Mouse (Mus musculus): Measurements from ENCODE around the gene Kif3b. TPM values are rescaled to one million over a fixed set of nuclear protein-coding genes. Genes with fewer than 3 reads are reported as not detected.
A peak's percentile ranks its signal among the peaks of the same experiment; 100 is the strongest.

Gene Kif3b
- polyA plus RNA-seq (2012; rRNA removed), result 5.1 and 5.6 TPM in 2 replicates

GRCm38 (mm10) chr2:153290938-153291928 lies at the start of gene Kif3b:
Gene Kif3b (plus strand): TSS chr2:153291413.
- Histone ChIP-seq H3K36me3 (ENCODE audit: control insufficient read depth, insufficient read depth, low read length) (no peaks in the 10 kb centered on the region), H3K4me3 (ENCODE audit: extremely low read depth, insufficient read depth, insufficient read length) (peak within 1 kb of the TSS; percentile 68), H3K27ac (ENCODE audit: insufficient read depth, low read length) (peak within 1 kb of the TSS; percentile 39), H3K27me3 (ENCODE audit: control insufficient read depth, insufficient read depth, low read length) (no peaks in the 10 kb centered on the region), H3K4me1 (ENCODE audit: control insufficient read depth, insufficient read depth, insufficient read length) (peaks cover 8% of the 10 kb centered on the region; the same call in 1 of the 2 replicates)
- 1% methylated on average over 63 of the region's 63 CpGs for WGBS
- TF ChIP-seq POLR2A (IDR thresholded peaks at IDR 0.05; ENCODE audit: low read depth, low read length) (peak; percentile 7; the same call in 1 of the 2 replicates), CTCF (IDR thresholded peaks at IDR 0.05; ENCODE audit: extremely low read depth, insufficient read depth, insufficient read length, insufficient replicate concordance) (no peak)
- peak; percentile 74 to 86 for DNase-seq (ENCODE audit: low read depth in 1 of 2, low spot score in 2 of 2)

- 65% methylated on average over 6 of the region's 6 CpGs for WGBS
- H3K36me3 ChIP-seq (ENCODE audit: control insufficient read depth, insufficient read depth, low read length), result peaks cover 5% of the 10 kb centered on the region; the same call in 1 of the 2 replicates
- peak overlapping the region; percentile 91; the same call in 1 of the 2 replicates for H3K4me3 ChIP-seq (ENCODE audit: extremely low read depth, insufficient read depth, insufficient read length)
- TF ChIP-seq CTCF (IDR thresholded peaks at IDR 0.05; ENCODE audit: extremely low read depth, insufficient read depth, insufficient read length, insufficient replicate concordance), result no peak
- no peak for TF ChIP-seq POLR2A (IDR thresholded peaks at IDR 0.05; ENCODE audit: low read depth, low read length)
- H3K4me1 ChIP-seq (ENCODE audit: control insufficient read depth, insufficient read depth, insufficient read length), result peaks cover 4% of the 10 kb centered on the region
- no peaks in the 10 kb centered on the region for H3K27me3 ChIP-seq (ENCODE audit: control insufficient read depth, insufficient read depth, low read length)
- no peak overlapping the region for H3K27ac ChIP-seq (ENCODE audit: insufficient read depth, low read length)
- DNase-seq (ENCODE audit: low read depth in 1 of 2, low spot score in 2 of 2), result no peak
Measured at GRCm38 (mm10) chr2:153242156-153242555, 49.1 kb upstream of the Kif3b start.

- no peak overlapping the region for H3K27ac ChIP-seq (ENCODE audit: insufficient read depth, low read length)
- no peak for DNase-seq (ENCODE audit: low read depth in 1 of 2, low spot score in 2 of 2)
- peaks cover 28% of the 10 kb centered on the region for H3K36me3 ChIP-seq (ENCODE audit: control insufficient read depth, insufficient read depth, low read length)
- 81% methylated on average over 5 of the region's 5 CpGs for WGBS
- no peaks in the 10 kb centered on the region for H3K27me3 ChIP-seq (ENCODE audit: control insufficient read depth, insufficient read depth, low read length)
- no peaks in the 10 kb centered on the region for H3K4me1 ChIP-seq (ENCODE audit: control insufficient read depth, insufficient read depth, insufficient read length)
- no peak overlapping the region for H3K4me3 ChIP-seq (ENCODE audit: extremely low read depth, insufficient read depth, insufficient read length)
- TF ChIP-seq CTCF (IDR thresholded peaks at IDR 0.05; ENCODE audit: extremely low read depth, insufficient read depth, insufficient read length, insufficient replicate concordance) (no peak), POLR2A (IDR thresholded peaks at IDR 0.05; ENCODE audit: low read depth, low read length) (no peak)
Measured at GRCm38 (mm10) chr2:153249751-153250150, 41.5 kb upstream of the Kif3b start.

GRCm38 (mm10) chr2:153256604-153257003 lies 34.6 kb upstream of the Kif3b start:
- no peak for TF ChIP-seq POLR2A (IDR thresholded peaks at IDR 0.05; ENCODE audit: low read depth, low read length)
- no peak for TF ChIP-seq CTCF (IDR thresholded peaks at IDR 0.05; ENCODE audit: extremely low read depth, insufficient read depth, insufficient read length, insufficient replicate concordance)
- WGBS, result 91% methylated on average over 2 of the region's 2 CpGs

GRCm38 (mm10) chr2:153259030-153259863 lies 32.0 kb upstream of the Kif3b start:
- Histone ChIP-seq H3K27ac (ENCODE audit: insufficient read depth, low read length) (peak overlapping the region; percentile 15), H3K4me3 (ENCODE audit: extremely low read depth, insufficient read depth, insufficient read length) (no peak overlapping the region; the same call in 1 of the 2 replicates), H3K4me1 (ENCODE audit: control insufficient read depth, insufficient read depth, insufficient read length) (peaks cover 22% of the 10 kb centered on the region; the same call in 1 of the 2 replicates), H3K27me3 (ENCODE audit: control insufficient read depth, insufficient read depth, low read length) (no peaks in the 10 kb centered on the region), H3K36me3 (ENCODE audit: control insufficient read depth, insufficient read depth, low read length) (peaks cover 2% of the 10 kb centered on the region; the same call in 1 of the 2 replicates)
- DNase-seq (ENCODE audit: low read depth in 1 of 2, low spot score in 2 of 2), result no peak
- TF ChIP-seq CTCF (IDR thresholded peaks at IDR 0.05; ENCODE audit: extremely low read depth, insufficient read depth, insufficient read length, insufficient replicate concordance), result no peak
- TF ChIP-seq POLR2A (IDR thresholded peaks at IDR 0.05; ENCODE audit: low read depth, low read length), result no peak
- WGBS, result 36% methylated on average over 12 of the region's 12 CpGs

More at GRCm38 (mm10) chr2:153256604-153257003, 34.6 kb upstream of the Kif3b start:
- H3K27me3 ChIP-seq (ENCODE audit: control insufficient read depth, insufficient read depth, low read length), result no peaks in the 10 kb centered on the region
- H3K27ac ChIP-seq (ENCODE audit: insufficient read depth, low read length), result no peak overlapping the region
- H3K36me3 ChIP-seq (ENCODE audit: control insufficient read depth, insufficient read depth, low read length), result peaks cover 7% of the 10 kb centered on the region
- peaks cover 15% of the 10 kb centered on the region; the same call in 1 of the 2 replicates for H3K4me1 ChIP-seq (ENCODE audit: control insufficient read depth, insufficient read depth, insufficient read length)
- no peak overlapping the region for H3K4me3 ChIP-seq (ENCODE audit: extremely low read depth, insufficient read depth, insufficient read length)
- no peak for DNase-seq (ENCODE audit: low read depth in 1 of 2, low spot score in 2 of 2)

All from spleen, adult 2 months (tissue).